Mouse (Mus musculus) neutrophil, adult 5-6 weeks (primary cell): ENCODE results near the gene Amigo2. TPM values are rescaled to one million over a fixed set of nuclear protein-coding genes. Genes with fewer than 3 reads are reported as not detected.

ENCODE experiments used
- ATAC-seq: fragments of 151-379, 151-347 bp; 2 replicates; pipeline ENCODE4 v1.8.0; 2017; ENCODE audit warnings: mild to moderate bottlenecking, moderate TSS enrichment; ENCODE audit not compliant: insufficient number of reproducible peaks, poor library complexity, low FRiP score, severe bottlenecking; ENCODE audit errors: extremely low read depth
- total RNA-seq: library from RNA; stranded (forward); fragments of 200-1000 nt; gene quantifications from 2 replicates; pipeline ENCODE4 v1.2.3, GENCODE M21; 2017

Amigo2 gene
- total RNA-seq, 1 experiment from 2014 or later, result 5.0 TPM

DNA sequence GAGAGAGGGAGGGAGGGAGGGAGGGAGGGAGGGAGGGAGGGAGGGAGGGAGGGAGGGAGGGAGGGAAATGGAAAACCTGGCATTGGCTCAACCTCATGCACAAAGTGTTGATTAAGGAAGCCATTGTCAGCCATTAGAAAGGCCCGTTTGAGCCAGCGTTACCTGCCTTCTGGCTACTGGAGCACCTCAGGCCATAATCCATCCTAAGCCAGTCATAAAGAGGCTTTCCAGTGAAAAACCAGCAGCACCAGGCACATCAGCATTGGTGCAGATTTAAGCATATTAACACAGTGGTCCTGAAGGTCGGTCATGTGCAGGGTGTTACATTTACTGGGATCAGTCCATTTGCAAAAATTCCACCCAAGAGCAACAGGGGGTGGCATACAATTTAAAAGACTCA lies 25.7 kb upstream of the Amigo2 start:
- ATAC-seq, result no peak

DNA sequence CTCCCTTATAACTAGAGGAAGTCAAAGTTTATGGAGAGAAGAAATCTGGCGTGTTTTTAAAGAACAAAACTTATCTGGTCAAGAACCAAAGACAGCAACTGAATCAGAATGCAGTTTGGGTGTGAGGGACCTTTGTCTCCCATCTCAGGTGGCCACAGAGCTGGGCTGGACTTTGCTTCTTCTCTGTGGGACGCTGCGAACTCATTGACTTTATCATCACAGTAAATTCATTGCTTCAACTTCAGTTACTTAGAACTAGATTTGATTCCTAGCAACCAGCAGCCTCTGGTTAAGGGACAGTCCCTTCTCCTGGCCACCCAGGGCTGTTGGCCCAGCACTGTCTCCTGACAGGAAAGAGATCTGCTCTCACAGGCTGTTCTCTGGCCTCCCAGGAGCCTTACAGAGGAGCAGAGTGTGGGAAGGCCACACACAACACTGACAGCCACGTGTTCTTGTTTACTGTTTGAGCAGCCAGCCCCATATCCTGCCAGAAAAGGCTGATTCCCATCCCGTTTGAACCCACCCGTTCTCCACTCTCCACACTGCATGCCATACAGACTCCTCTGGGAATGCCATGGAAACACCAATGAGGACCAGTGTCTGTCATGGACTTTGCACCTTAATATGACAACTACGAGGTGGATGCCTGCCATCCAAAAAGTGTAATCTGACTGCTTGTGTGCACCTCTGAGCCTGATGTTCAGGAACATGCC lies 25.1 kb upstream of the Amigo2 start:
- ATAC-seq, result no peak

DNA sequence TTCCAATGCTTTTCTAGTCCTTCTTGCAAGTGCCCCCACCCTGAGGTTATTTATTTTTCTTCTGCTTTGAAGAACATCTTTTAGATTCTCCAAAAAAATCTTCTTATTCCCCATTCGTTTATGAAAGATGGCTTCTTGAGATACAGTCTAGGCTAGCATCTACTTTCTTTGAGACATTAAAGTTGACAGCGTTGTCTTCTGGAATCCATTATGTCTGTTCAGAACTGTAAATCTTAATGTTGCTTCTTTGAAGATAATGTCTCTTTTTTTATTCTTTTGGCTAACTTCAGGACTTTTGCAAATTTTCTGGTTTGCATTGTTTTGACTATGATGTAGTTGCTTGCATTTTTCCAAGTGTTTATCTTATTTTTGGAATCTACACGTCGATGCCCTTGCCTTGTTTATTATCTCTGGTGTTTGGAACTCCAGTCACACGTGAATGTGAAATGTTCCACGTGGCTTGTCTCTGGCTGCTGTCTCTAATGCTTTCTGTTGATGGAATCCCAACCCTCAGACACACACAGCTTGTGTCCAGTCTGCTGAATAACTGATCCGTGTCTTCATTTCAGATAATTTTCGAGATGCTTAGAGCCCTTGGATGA lies 20.1 kb upstream of the Amigo2 start:
- ATAC-seq, result no peak

DNA sequence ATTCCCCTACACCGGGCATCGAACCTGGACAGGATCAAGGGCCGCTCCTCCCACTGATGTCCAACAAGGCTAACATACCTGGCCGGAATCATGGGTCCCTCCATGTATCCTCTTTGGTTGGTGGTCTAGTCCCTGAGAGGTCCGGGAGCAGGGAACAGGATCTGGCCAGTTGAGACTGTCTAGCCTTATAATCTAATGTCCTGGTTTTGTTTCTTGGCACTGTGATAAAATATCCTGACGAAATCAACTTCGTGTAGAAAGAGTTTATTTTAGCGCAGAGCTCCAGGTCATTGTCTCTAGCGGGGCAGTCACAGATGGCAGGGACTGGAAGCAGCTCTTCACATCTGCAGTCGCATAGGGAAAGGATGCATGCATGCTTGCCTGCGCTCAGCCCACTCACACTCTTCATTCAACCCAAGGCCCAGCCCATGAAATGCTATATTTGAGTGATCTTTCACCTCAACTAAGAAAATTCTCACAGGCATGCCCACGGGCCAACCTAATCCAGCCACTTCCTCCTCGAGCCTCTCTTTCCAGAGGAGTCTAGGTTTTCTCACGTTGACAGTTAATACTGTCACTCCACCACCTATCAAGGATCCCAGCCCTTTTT lies 19.3 kb upstream of the Amigo2 start:
- ATAC-seq, result no peak

DNA sequence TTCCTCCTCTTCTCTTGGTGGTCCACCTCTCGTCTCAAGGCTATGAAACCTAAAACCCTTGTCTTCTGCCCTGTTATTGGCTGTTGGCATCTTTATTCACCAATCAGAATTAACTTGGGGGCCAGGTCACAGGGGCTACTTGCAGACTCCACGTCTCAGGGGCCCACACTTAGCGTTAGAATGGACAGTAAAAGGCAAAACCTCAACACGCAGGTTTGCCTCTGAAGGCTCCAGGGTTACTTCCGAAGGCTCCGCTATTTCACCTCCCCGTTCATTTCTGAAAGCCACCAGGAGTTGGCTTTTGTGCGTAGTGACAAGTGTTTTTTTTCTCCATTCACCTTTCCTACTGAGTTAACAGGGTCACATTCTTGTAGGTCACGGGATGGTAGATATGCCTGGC lies 15.2 kb upstream of the Amigo2 start:
- no peak for ATAC-seq

DNA sequence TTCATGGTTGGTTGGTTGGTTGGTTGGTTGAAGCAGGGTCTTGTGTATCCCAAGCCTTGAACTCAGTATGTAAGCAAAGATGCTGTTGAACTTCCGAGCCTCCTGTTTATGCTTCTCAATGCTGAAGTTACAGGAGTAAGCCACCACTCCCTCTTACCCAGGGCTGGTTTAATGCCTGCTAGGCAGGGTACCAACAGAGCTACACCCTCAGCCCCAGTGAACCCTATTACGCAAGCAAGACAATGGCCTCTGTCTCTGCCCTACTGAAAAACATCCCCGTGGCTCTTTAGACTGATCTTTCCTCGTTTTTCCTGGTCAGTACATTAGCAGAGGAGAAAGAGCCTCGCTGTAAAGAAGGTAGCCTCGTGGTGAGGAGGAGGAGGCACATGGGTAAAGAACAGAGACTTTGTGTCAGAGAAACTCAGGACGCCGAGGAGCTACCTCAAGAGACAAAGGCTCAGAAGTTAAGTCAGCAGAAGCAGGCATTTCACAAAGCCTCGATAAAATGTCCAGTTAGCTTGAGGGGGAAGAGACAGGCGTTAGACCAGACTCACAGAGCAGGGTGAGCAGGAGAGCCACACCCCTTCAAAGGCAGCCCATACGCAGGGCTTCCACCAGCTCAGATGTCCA lies 13.0 kb upstream of the Amigo2 start:
- ATAC-seq, result no peak

DNA sequence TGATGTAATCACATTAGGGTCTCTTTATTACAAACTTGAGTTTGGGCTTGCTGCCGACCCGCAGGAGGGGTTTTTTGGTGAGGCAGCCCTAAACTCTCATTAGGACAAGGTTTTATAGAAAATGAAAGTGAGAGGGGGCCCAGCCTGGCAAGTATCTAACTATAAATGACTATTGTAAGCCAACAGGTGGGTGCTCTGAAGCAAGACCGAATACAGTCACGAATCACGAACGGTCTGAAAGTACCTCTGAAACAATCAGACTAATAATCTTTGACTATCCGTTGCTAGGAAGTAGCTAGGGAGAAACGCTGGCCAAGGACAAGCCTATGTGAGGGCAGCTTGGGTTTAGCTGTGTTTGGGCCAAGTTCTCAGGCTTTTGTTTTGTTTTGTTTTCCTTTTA lies 12.2 kb upstream of the Amigo2 start:
- ATAC-seq, result peak; percentile 76

DNA sequence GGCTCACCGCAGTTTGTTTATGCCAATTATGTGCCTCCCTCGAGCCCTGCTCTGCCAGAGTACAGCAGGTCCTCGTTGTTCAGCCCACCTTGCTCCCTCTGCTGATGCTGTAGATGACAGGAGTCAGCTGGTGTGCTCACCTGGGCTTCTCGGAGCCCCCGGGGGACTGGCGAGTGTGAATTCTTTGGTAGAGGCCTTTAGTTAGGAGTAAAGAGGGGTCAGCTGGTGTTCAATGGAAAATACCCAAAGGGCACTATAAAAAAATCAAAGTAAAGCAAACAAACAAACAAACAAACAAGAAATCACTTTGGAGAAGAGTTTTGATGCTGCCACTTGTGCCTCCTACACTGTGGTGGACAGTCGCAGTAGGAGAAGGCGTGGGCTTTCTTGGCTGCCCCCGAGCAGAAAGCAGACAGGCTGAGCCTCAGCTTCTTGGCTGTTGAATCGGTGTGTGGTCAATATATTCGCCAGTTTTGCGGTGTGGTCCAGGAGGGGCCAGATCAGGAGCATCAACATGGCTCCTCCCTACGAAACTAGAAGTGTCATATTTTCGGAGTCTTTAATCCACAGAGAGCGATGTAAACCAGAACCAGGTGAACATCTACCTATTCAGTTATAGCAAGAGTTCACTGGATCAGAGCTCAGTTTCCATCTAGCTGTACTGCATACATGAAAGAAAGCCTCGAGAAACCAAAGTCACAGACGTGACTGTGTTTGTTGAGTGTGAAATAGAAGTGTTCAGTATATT lies 11.6 kb upstream of the Amigo2 start:
- no peak for ATAC-seq

DNA sequence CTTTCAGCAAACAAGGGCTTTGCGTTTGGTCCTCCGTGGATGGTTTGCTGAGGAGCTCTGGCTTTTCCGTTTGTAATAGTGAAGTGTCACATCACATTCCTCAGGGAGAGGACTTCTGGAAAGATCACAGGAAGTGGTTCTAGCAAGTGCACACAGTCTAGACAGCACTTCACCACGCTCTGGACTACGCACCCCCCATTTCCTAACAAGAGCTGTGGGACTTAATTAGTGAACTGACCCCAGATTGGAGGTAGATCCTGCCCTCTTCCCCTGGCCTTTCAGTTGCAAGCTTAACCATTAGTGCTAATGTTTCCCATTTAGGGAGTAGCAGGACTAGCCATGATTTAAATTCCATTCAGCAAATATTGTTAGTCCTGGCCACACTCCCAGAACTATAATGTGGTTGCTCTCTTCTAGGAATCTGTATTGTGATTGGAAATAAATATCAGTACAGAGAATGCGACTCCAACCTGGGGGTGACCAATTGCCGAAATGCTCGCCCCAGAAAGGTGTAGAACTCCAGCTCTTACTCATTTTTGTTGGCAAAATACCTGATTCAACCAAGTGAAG lies 10.2 kb upstream of the Amigo2 start:
- ATAC-seq, result no peak

DNA sequence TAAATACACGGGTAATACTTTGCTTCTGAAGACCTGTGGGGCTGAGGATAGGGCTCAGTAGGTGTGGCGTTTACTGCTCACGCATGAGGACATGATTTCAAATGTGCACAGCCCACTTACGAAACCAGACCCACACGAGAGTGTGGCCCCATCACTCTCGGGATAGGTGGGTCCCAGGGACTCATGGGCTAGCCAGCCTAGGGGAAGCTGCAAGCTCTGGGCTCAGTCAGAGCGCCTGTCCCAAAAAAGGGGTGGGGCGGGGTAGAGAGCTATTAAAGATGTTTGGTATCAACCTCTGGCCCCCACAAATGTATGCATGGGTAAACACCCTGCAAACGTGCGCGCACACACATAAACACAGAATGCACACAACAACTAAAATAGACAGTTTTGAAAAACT lies 9.3 kb upstream of the Amigo2 start:
- no peak for ATAC-seq

DNA sequence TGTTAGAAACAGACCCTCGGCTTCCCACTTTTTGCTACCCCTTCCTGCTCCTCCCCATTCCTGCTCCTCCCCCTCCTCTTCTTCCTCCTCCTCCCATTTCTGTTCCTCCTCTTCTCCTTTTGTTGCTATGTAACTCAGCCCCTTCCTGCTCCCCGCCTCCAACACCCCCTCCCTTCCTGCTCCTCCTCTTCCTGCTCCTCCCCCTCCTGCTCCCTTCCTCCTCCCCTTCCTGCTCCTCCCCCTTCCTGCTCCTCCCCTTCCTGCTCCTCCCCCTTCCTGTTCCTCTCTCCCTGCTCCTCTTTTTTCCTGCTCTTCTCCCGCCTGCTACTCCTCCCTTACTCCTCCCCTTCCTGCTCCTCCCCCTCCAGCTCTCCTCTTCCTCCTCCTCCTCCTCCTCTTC lies 8.7 kb upstream of the Amigo2 start:
- no peak for ATAC-seq

DNA sequence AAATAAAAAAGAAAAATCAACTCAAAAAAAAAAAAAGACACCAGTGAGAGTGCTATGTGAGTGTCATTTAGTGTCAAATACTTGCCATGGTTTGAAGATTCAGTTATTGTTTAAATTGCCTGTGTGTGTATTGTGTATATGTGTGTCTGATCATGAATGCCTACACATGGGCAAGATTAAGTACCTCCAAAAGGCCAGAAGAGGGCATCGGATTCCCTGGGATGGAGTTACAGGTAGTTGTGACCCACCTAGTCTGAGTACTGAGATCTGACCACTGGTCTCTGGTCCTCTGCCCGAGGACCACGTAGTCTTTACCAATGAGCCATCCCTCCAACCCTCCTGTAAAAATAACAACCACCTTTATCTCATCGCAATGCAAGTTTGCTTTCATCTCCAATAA lies 7.3 kb upstream of the Amigo2 start:
- ATAC-seq, result no peak

DNA sequence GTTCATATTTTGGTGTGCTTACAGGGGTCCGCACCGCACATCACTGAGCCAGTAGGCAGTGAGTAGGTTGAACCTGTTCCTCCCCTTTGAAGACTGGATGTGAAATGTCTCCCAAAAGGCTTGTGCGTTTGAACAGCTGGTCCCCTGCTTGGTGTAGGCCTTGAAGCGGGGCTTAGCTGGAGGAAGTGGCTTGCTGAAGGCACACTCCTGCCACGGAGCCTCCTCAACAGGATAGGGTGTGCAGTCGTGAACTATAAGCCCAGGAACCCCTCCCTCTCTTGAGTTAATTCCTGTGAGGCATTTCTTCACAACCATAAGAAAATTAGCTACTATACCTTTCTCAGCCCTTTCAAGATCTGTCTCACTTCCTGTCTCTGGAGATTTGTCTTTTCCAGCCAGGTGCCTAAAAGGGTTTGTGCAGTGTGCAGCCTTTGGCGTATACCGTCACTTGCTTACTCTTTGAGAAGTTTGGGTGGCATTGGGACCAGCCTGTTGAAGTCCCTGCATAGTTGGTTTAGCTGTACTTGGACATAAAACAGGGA lies 5.5 kb upstream of the Amigo2 start:
- 0 out of 2 replicates have a peak, but pooled peaks have one; percentile 29 for ATAC-seq

DNA sequence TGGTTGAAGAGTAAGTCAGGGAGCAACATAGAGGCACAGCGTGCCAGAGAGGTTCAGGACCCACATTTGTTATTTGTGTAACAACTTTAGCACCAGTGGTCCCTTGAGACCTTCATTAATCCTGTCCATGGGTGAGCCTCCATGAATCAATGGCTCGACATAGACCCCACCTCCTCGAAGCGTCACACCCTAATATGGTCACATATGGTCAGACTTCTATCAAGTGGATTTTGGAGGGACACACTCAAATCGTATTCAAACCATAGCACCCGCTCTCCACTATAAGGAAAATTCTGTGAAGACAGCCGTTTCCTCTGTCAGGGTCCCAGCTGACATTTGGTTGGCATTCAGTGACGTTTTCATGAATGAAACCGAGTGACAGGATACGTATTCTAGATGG lies 2.2 kb upstream of the Amigo2 start:
- no peak for ATAC-seq

DNA sequence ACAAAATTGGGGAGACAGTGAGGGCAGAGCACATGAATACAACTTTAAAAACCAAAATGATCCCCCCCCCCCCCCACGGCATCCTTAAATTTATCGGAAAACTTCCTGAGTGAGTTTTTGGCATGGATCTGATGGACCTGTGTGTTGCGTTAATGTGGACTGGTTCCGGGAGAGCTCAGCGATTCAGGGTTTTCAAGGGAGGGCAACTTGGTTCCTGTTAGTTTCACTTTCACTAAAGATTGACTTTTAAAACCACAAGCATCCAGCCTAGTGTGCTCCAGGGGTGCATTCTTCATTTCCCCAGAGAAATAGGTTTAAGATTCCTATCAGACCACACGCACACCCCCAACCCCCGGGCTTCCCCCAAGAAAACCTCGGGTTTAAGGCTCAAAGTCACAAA lies 1.2 kb upstream of the Amigo2 start:
- ATAC-seq, result no peak

DNA sequence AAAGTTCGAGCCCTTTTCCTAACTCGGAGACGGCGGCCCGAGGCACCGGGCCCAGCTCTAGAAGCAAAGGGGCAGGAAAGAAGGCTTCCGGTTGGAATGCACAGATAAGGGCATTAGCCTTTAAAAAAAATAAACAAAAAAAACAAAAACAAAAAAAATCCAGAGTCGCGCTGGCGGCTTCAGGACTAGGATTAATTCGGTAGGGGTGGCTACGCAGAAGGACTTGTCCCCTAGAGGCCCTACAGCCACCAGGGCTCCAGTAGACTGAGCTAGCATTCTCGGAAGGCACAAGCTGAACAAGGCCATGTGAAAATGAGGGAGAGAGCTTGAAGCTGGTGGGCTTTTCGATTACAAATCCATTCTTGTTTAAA lies 689 bp upstream of the Amigo2 start:
- peak; percentile 36; the same call in 1 of the 2 replicates for ATAC-seq

DNA sequence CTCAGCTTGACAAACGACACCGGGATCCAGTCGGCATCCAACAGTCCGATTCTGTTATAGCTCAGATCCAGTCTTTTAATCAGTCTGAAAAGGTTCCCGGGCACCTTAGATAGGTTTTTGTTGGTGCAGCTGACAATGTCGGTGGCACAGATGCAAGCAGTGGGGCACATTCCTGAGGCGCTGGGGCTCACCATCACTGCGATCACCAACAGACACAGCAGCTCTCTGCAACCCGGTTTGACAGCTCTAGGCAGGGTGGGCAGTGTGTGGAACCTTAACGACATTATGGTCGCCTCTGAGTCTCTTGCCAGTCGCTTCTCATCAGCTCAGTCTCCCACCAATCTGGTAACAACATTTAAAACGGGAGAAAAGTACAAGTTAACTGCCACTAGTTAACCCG lies 831 bp downstream of the Amigo2 start:
- ATAC-seq, result no peak

DNA sequence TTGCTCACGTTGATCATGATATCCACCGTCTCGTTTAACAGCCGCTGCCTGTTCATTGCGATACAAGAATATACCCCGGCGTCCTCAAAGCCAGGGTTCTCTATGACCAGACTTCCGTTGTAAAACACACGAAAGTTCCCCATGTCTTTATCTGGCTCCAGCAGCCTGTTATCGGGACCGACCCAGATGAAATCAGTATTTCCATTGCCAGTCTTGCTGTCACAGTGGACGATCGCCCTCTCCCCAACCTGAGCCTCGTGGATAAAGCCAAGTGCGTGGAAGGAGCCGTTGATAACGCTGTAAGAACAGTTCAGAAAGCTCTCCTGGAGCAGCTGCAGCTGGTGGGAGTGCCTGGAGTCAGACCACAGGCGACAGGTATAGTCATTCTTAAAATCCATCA lies 1.7 kb downstream of the Amigo2 start:
- no peak for ATAC-seq

DNA sequence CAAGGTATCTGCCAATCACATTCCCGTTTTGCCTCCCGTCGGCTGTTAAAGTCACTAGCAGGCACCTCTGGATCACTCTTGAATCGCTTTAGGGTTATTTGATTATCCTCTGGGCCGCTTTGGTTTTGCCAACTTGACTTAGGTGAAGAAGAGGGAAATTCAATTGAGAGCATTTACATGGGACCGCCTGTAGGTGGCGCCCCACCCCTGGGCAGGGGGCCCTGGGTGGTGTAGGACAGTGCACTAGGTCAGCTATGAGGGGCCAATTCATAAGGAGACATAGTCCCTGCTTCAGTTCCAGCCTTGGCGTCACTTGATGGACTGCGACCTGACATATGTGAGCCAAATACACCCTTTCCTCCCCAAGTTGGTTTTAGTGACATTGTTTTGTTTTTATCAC lies 10.1 kb downstream of the Amigo2 start:
- peak; percentile 45; the same call in 1 of the 2 replicates for ATAC-seq
